Mouse (Mus musculus): Measurements from ENCODE around the gene Gm49387.

- TF ChIP-seq CTCF (IDR thresholded peaks at IDR 0.05) (no peak), EP300 (IDR thresholded peaks at IDR 0.05) (no peak)
Measured at GRCm38 (mm10) chr14:31681291-31681690, 40.6 kb upstream of the Gm49387 start.

Data from lung, postnatal 0 days (tissue).